Mouse (Mus musculus): Measurements from ENCODE around the gene Kif21a.

DNA sequence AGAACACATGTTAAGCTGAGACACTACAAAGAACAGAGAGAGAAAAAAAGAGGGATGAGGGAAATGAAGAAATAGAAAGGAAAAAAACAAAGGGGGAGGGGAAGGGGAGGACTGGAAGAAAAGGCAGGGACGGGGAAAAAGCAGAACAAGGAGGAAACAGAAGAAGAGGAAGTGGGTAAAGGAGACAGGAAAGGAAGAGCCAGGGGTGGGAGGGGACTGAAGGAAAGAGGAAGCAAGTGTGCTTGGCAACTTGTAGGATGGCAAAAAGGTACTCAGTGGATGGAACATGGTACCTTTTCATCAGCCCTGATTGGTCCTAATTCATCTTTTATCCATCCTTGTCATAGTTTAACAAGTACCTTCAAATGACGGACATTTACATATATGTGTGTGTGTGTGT lies 86.4 kb downstream of the Kif21a start:
- TF ChIP-seq POLR2A (IDR thresholded peaks at IDR 0.05; ENCODE audit: borderline replicate concordance, control insufficient read depth, low read depth, low read length) (no peak), CTCF (IDR thresholded peaks at IDR 0.05; ENCODE audit: control insufficient read depth, insufficient read depth, low read length) (no peak)
